Mouse (Mus musculus) hindbrain, embryonic 10.5 days (tissue): Measurements from ENCODE around the gene Fbxo36. TPM values are rescaled to one million over a fixed set of nuclear protein-coding genes. Genes with fewer than 3 reads are reported as not detected.

Source experiments
- DNase-seq: peaks from one replicate; pipeline ENCODE4 v3.0.0-alpha.2; 2017; ENCODE audit warnings: low spot score
- H3K27ac ChIP-seq: fragments of 300-500 bp; sonication (generic); 2 replicates; pipeline ENCODE4 v1.5.1; 2016; ENCODE audit warnings: mild to moderate bottlenecking, moderate library complexity
- H3K27me3 ChIP-seq: fragments of 300-500 bp; sonication (generic); 2 replicates; pipeline ENCODE4 v1.6.1; 2016; ENCODE audit warnings: mild to moderate bottlenecking; ENCODE audit not compliant: poor library complexity, insufficient read depth, severe bottlenecking
- H3K36me3 ChIP-seq: fragments of 300-500 bp; sonication (generic); 2 replicates; pipeline ENCODE4 v1.6.1; 2016; ENCODE audit warnings: mild to moderate bottlenecking, moderate library complexity
- H3K4me1 ChIP-seq: fragments of 300-500 bp; sonication (generic); replicated peaks from 2 replicates; pipeline ENCODE4 v1.6.1; 2016; ENCODE audit warnings: mild to moderate bottlenecking
- H3K4me3 ChIP-seq: fragments of 300-500 bp; sonication (generic); 2 replicates; pipeline ENCODE4 v1.5.1; 2016; ENCODE audit warnings: mild to moderate bottlenecking, moderate library complexity
- H3K9me3 ChIP-seq: fragments of 300-500 bp; sonication (generic); 2 replicates; pipeline ENCODE4 v1.6.1; 2016; ENCODE audit warnings: mild to moderate bottlenecking, moderate library complexity
- WGBS: fragments of 180-500 bp; shearing (Covaris S2); methylation state at CpG from one replicate; pipeline ENCODE4 v1.1.7; 2016; 5-methylcytosine and 5-hydroxymethylcytosine counted together
- polyA plus RNA-seq: library from polyadenylated mRNA; unstranded; fragments of >200 nt; fragmentation: Nextera tagmentation; extraction: Ambion mirVana; gene quantifications from 2 replicates; pipeline ENCODE4 v1.2.1, GENCODE M21; 2016

Gene Fbxo36
- polyA plus RNA-seq, 1 experiment from 2014 or later, result 14.5 TPM

- no peak overlapping the region for H3K27ac ChIP-seq
- WGBS, result 56% methylated on average over 1 of the region's 1 CpGs
- H3K27me3 ChIP-seq, result no peaks in the 10 kb centered on the region
- H3K9me3 ChIP-seq, result no peaks in the 10 kb centered on the region
- no peaks in the 10 kb centered on the region for H3K36me3 ChIP-seq
- no peak for DNase-seq
- no peak overlapping the region for H3K4me3 ChIP-seq
- H3K4me1 ChIP-seq, result no peaks in the 10 kb centered on the region
Observed at GRCm38 (mm10) chr1:84861255-84861630, 21.6 kb downstream of the Fbxo36 start.

- Histone ChIP-seq H3K27ac (no peak overlapping the region), H3K27me3 (no peaks in the 10 kb centered on the region), H3K36me3 (no peaks in the 10 kb centered on the region), H3K4me3 (no peak overlapping the region), H3K4me1 (peaks cover 7% of the 10 kb centered on the region; the same call in 1 of the 2 replicates), H3K9me3 (no peaks in the 10 kb centered on the region)
- 57% methylated on average over 2 of the region's 2 CpGs for WGBS
- no peak for DNase-seq
Observed at GRCm38 (mm10) chr1:84864645-84865044, 25.0 kb downstream of the Fbxo36 start.

- Histone ChIP-seq H3K4me1 (peaks cover 7% of the 10 kb centered on the region; the same call in 1 of the 2 replicates), H3K9me3 (no peaks in the 10 kb centered on the region), H3K36me3 (no peaks in the 10 kb centered on the region), H3K4me3 (no peak overlapping the region), H3K27me3 (no peaks in the 10 kb centered on the region), H3K27ac (no peak overlapping the region)
- 86% methylated on average over 6 of the region's 6 CpGs for WGBS
- no peak for DNase-seq
Observed at GRCm38 (mm10) chr1:84866231-84866630, 26.6 kb downstream of the Fbxo36 start.

- H3K36me3 ChIP-seq, result no peaks in the 10 kb centered on the region
- H3K4me3 ChIP-seq, result no peak overlapping the region
- 90% methylated on average over 3 of the region's 3 CpGs for WGBS
- peaks cover 8% of the 10 kb centered on the region; the same call in 1 of the 2 replicates for H3K4me1 ChIP-seq
- no peak for DNase-seq
- no peaks in the 10 kb centered on the region for H3K9me3 ChIP-seq
- no peak overlapping the region for H3K27ac ChIP-seq
- no peaks in the 10 kb centered on the region for H3K27me3 ChIP-seq
Observed at GRCm38 (mm10) chr1:84866706-84867230, 27.1 kb downstream of the Fbxo36 start.

GRCm38 (mm10) chr1:84868311-84868710 lies 28.7 kb downstream of the Fbxo36 start:
- no peaks in the 10 kb centered on the region for H3K36me3 ChIP-seq
- peaks cover 13% of the 10 kb centered on the region for H3K4me1 ChIP-seq
- H3K27me3 ChIP-seq, result no peaks in the 10 kb centered on the region
- no peak overlapping the region for H3K4me3 ChIP-seq
- no peak for DNase-seq
- H3K27ac ChIP-seq, result no peak overlapping the region
- no peaks in the 10 kb centered on the region for H3K9me3 ChIP-seq

GRCm38 (mm10) chr1:84868841-84869240 lies 29.2 kb downstream of the Fbxo36 start:
- Histone ChIP-seq H3K27ac (no peak overlapping the region), H3K27me3 (no peaks in the 10 kb centered on the region), H3K4me3 (no peak overlapping the region), H3K9me3 (no peaks in the 10 kb centered on the region), H3K4me1 (peaks cover 13% of the 10 kb centered on the region), H3K36me3 (no peaks in the 10 kb centered on the region)
- no peak for DNase-seq
- WGBS, result 73% methylated on average over 4 of the region's 4 CpGs

- 54% methylated on average over 7 of the region's 7 CpGs for WGBS
- H3K36me3 ChIP-seq, result no peaks in the 10 kb centered on the region
- H3K27me3 ChIP-seq, result no peaks in the 10 kb centered on the region
- H3K4me3 ChIP-seq, result no peak overlapping the region
- no peak overlapping the region for H3K27ac ChIP-seq
- no peak for DNase-seq
- H3K4me1 ChIP-seq, result peaks cover 13% of the 10 kb centered on the region
- no peaks in the 10 kb centered on the region for H3K9me3 ChIP-seq
Observed at GRCm38 (mm10) chr1:84869498-84869897, 29.9 kb downstream of the Fbxo36 start.

GRCm38 (mm10) chr1:84871131-84871530 lies 31.5 kb downstream of the Fbxo36 start:
- H3K27ac ChIP-seq, result no peak overlapping the region
- peaks cover 13% of the 10 kb centered on the region for H3K4me1 ChIP-seq
- H3K4me3 ChIP-seq, result no peak overlapping the region
- no peaks in the 10 kb centered on the region for H3K27me3 ChIP-seq
- WGBS, result 68% methylated on average over 5 of the region's 6 CpGs
- H3K36me3 ChIP-seq, result no peaks in the 10 kb centered on the region
- DNase-seq, result no peak
- no peaks in the 10 kb centered on the region for H3K9me3 ChIP-seq

- Histone ChIP-seq H3K27ac (no peak overlapping the region), H3K36me3 (no peaks in the 10 kb centered on the region), H3K4me3 (no peak overlapping the region), H3K9me3 (no peaks in the 10 kb centered on the region), H3K4me1 (peaks cover 13% of the 10 kb centered on the region), H3K27me3 (no peaks in the 10 kb centered on the region)
- DNase-seq, result no peak
- WGBS, result 20% methylated on average over 3 of the region's 3 CpGs
Observed at GRCm38 (mm10) chr1:84872105-84872504, 32.5 kb downstream of the Fbxo36 start.

- DNase-seq, result no peak
- Histone ChIP-seq H3K4me1 (peaks cover 13% of the 10 kb centered on the region), H3K36me3 (no peaks in the 10 kb centered on the region), H3K4me3 (no peak overlapping the region), H3K9me3 (no peaks in the 10 kb centered on the region), H3K27ac (no peak overlapping the region), H3K27me3 (no peaks in the 10 kb centered on the region)
- 59% methylated on average over 4 of the region's 4 CpGs for WGBS
Observed at GRCm38 (mm10) chr1:84872939-84873338, 33.3 kb downstream of the Fbxo36 start.

- WGBS, result 82% methylated on average over 2 of the region's 2 CpGs
- Histone ChIP-seq H3K27ac (no peak overlapping the region), H3K4me3 (no peak overlapping the region), H3K9me3 (0 out of 2 replicates have a peak, but pooled peaks cover 2% of the 10 kb centered on the region), H3K36me3 (no peaks in the 10 kb centered on the region), H3K27me3 (no peaks in the 10 kb centered on the region), H3K4me1 (peaks cover 10% of the 10 kb centered on the region; the same call in 1 of the 2 replicates)
- no peak for DNase-seq
Observed at GRCm38 (mm10) chr1:84877590-84877989, 37.9 kb downstream of the Fbxo36 start.

- Histone ChIP-seq H3K27me3 (no peaks in the 10 kb centered on the region), H3K4me1 (peaks cover 10% of the 10 kb centered on the region; the same call in 1 of the 2 replicates), H3K4me3 (no peak overlapping the region), H3K36me3 (no peaks in the 10 kb centered on the region), H3K27ac (no peak overlapping the region), H3K9me3 (0 out of 2 replicates have a peak, but pooled peaks cover 2% of the 10 kb centered on the region)
- no peak for DNase-seq
- WGBS, result 93% methylated on average over 8 of the region's 8 CpGs
Observed at GRCm38 (mm10) chr1:84879571-84880120, 40.0 kb downstream of the Fbxo36 start.

GRCm38 (mm10) chr1:84881248-84882065 lies 41.8 kb downstream of the Fbxo36 start:
- no peak overlapping the region for H3K27ac ChIP-seq
- peaks cover 10% of the 10 kb centered on the region; the same call in 1 of the 2 replicates for H3K4me1 ChIP-seq
- DNase-seq, result no peak
- 59% methylated on average over 11 of the region's 11 CpGs for WGBS
- no peaks in the 10 kb centered on the region for H3K27me3 ChIP-seq
- H3K36me3 ChIP-seq, result no peaks in the 10 kb centered on the region
- H3K4me3 ChIP-seq, result no peak overlapping the region
- peaks cover 6% of the 10 kb centered on the region; the same call in 1 of the 2 replicates for H3K9me3 ChIP-seq
